Mouse (Mus musculus): Measurements from ENCODE around the gene Gm7145. TPM values are rescaled to one million over a fixed set of nuclear protein-coding genes. Genes with fewer than 3 reads are reported as not detected.
"Not testable (repeated sequence)": the region's sequence is repeated elsewhere in the genome, so short reads cannot be mapped to it uniquely, and the experiment has no call there.

Gm7145 gene
- total RNA-seq (2021): not detected
- polyA plus RNA-seq (2012; rRNA removed): not detected in 2 replicates
- long read RNA-seq: 0 reads

- Histone ChIP-seq H3K4me1 (ENCODE audit: control insufficient read depth, insufficient read depth, low read length) (no peaks in the 10 kb centered on the region), H3K27ac (no peak within 1 kb of the TSS), H3K36me3 (ENCODE audit: control insufficient read depth, insufficient read depth, low read length) (no peaks in the 10 kb centered on the region), H3K4me3 (no peak within 1 kb of the TSS), H3K79me2 (replicated peaks; ENCODE audit: control insufficient read depth, insufficient read depth, low read length) (no peaks in the 10 kb centered on the region), H3K9ac (ENCODE audit: low read depth, low read length) (no peak within 1 kb of the TSS), H3K27me3 (ENCODE audit: control insufficient read depth, insufficient read depth, low read length) (no peaks in the 10 kb centered on the region)
- intact Hi-C loops (cut with DNase I): no loop called here
- no peak for DNase-seq
- 61% methylated on average over 4 of the region's 4 CpGs for WGBS
- TF ChIP-seq EP300 (IDR thresholded peaks at IDR 0.05; ENCODE audit: insufficient read depth, low read depth, low read length): no peak
- no peak for TF ChIP-seq CTCF (IDR thresholded peaks at IDR 0.05)
- no peak for TF ChIP-seq POLR2A (IDR thresholded peaks at IDR 0.05; ENCODE audit: insufficient read depth, low read depth, low read length)
These were observed at the start of gene Gm7145 for GRCm38 (mm10) chr1:117965639-117966038. Gm7145 (plus strand) TSS chr1:117965939.

GRCm38 (mm10) chr1:117927715-117928114 lies 38.0 kb upstream of the Gm7145 start, which contains the start of gene Gm28168:
Gm28168 (plus strand) TSS chr1:117928015.
- H3K4me3 ChIP-seq; H3K36me3 ChIP-seq (ENCODE audit: control insufficient read depth, insufficient read depth, low read length); DNase-seq; H3K27me3 ChIP-seq (ENCODE audit: control insufficient read depth, insufficient read depth, low read length); H3K9ac ChIP-seq (ENCODE audit: low read depth, low read length); H3K4me1 ChIP-seq (ENCODE audit: control insufficient read depth, insufficient read depth, low read length); H3K79me2 ChIP-seq (replicated peaks; ENCODE audit: control insufficient read depth, insufficient read depth, low read length); H3K27ac ChIP-seq; intact Hi-C loops (cut with DNase I): not testable (repeated sequence)
- WGBS: 24% methylated on average over 1 of the region's 1 CpGs

GRCm38 (mm10) chr1:118003876-118004275 lies 38.1 kb downstream of the Gm7145 start:
- not testable (repeated sequence) for H3K27me3 ChIP-seq (ENCODE audit: control insufficient read depth, insufficient read depth, low read length); H3K9ac ChIP-seq (ENCODE audit: low read depth, low read length); H3K4me1 ChIP-seq (ENCODE audit: control insufficient read depth, insufficient read depth, low read length); H3K27ac ChIP-seq; DNase-seq; H3K4me3 ChIP-seq; H3K79me2 ChIP-seq (replicated peaks; ENCODE audit: control insufficient read depth, insufficient read depth, low read length); H3K36me3 ChIP-seq (ENCODE audit: control insufficient read depth, insufficient read depth, low read length)
- intact Hi-C loops (cut with DNase I): loop anchor here (5.0 kb wide), 1 partner anchor 312 kb away; no protein-coding TSS in a partner anchor

GRCm38 (mm10) chr1:118012736-118013135 lies 47.0 kb downstream of the Gm7145 start:
- WGBS: 22% methylated on average over 8 of the region's 8 CpGs
- H3K79me2 ChIP-seq (replicated peaks; ENCODE audit: control insufficient read depth, insufficient read depth, low read length); H3K27me3 ChIP-seq (ENCODE audit: control insufficient read depth, insufficient read depth, low read length); H3K9ac ChIP-seq (ENCODE audit: low read depth, low read length); H3K36me3 ChIP-seq (ENCODE audit: control insufficient read depth, insufficient read depth, low read length); H3K27ac ChIP-seq; intact Hi-C loops (cut with DNase I); H3K4me3 ChIP-seq; H3K4me1 ChIP-seq (ENCODE audit: control insufficient read depth, insufficient read depth, low read length); DNase-seq: not testable (repeated sequence)
- TF ChIP-seq CTCF (IDR thresholded peaks at IDR 0.05): peak; percentile 40

Other genes starting within 250 kb of the Gm7145 start
- not detected for gene B020011L13Rik, start 184.8 kb upstream of the Gm7145 start, total RNA-seq (2021)
- not detected in 2 replicates for gene B020011L13Rik, start 184.8 kb upstream of the Gm7145 start, polyA plus RNA-seq (2012; rRNA removed)
- not detected for gene Gm28360, start 135.9 kb upstream of the Gm7145 start, total RNA-seq (2021)
- not detected in 2 replicates for gene Gm28360, start 135.9 kb upstream of the Gm7145 start, polyA plus RNA-seq (2012; rRNA removed)
- not detected for gene Gm28168, start 37.9 kb upstream of the Gm7145 start, total RNA-seq (2021)
- not detected in 2 replicates for gene Gm28168, start 37.9 kb upstream of the Gm7145 start, polyA plus RNA-seq (2012; rRNA removed)
- gene Gm29106, start 210.6 kb downstream of the Gm7145 start, total RNA-seq (2021): not detected
- gene Gm29106, start 210.6 kb downstream of the Gm7145 start, polyA plus RNA-seq (2012; rRNA removed): not detected in 2 replicates

All from heart, adult 2 months (tissue).